Mouse (Mus musculus) v-Abl transformed pro-B cells (cell line): ENCODE results near the gene Gm21972.

ENCODE experiments used
- in situ Hi-C, 2 experiments: fragments of 400-800 bp; cut with MboI; formaldehyde crosslinking; loops; one replicate each; pipeline ENCODE4 v1.15.1; 2025; ENCODE audit not compliant: unreplicated experiment in 2 of 2

Gm21972 gene

DNA sequence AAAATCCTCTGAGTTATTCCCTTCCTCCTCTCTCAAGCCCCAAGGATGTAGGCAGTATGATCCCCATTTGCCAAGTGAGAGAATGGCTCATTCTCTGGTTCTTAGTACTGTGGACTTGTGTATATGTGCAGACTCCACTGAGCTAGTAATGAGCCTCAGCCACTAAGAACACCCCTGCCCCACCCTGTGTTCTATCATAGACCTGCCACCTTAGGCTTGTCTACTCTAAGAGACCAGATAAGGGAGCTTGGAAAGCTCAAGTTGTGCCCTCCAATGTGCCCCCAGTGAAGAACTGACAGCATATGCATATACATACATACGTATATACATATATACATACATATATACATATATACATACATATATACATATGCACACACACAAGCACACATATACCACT lies 78.1 kb downstream of the Gm21972 start:
- in situ Hi-C loops: loop anchor here in 1 of 2 experiments (5.0 kb wide), 1 partner anchor 91 kb away; the partner anchor contains the start of gene B3gnt7
